Mouse (Mus musculus) gastrocnemius, adult 2 months (tissue): ENCODE results near the gene Nme1. TPM values are rescaled to one million over a fixed set of nuclear protein-coding genes. Genes with fewer than 3 reads are reported as not detected.

Experiments
- DNase-seq: peaks from one replicate; pipeline ENCODE4 v3.0.0; 2022
- H3K27ac ChIP-seq: fragments of 200-600 bp; 2 replicates; pipeline ENCODE4 v1.8.1; 2022; ENCODE audit warnings: mild to moderate bottlenecking
- H3K4me3 ChIP-seq: fragments of 200-600 bp; 2 replicates; pipeline ENCODE4 v1.8.1; 2022; ENCODE audit warnings: mild to moderate bottlenecking, moderate library complexity
- CTCF ChIP-seq: fragments of 200-600 bp; IDR thresholded peaks from 2 replicates; pipeline ENCODE4 v1.8.1; 2022; ENCODE audit warnings: antibody characterized with exemption, mild to moderate bottlenecking, moderate library complexity
- intact Hi-C: fragments of 180-260 bp; cut with DNase I; formaldehyde crosslinking; loops from one replicate; pipeline ENCODE4 v1.15.1; 2025
- total RNA-seq, 2 experiments: library from RNA; stranded (reverse); gene quantifications; 2 replicates each; pipeline ENCODE4 v1.2.3; 2021

The Nme1 gene
- total RNA-seq, 2 experiments from 2014 or later = 13.0 to 22.7 TPM

- DNase-seq = peak; percentile 66
- Histone ChIP-seq H3K27ac (peak overlapping the region; percentile 94), H3K4me3 (peak overlapping the region; percentile 9)
- TF ChIP-seq CTCF = no peak
- intact Hi-C loops = loop anchor here (2.0 kb wide), 1 partner anchor 19 kb away; the partner anchor contains the start of genes Gm20390 and Nme1
These were observed 19.5 kb upstream of the Nme1 start for GRCm38 (mm10) chr11:93987625-93988327.

- intact Hi-C loops = loop anchor here (2.0 kb wide), 1 partner anchor 18 kb away; the partner anchor contains the start of genes Gm20390 and Nme1
- TF ChIP-seq CTCF = no peak
- H3K27ac ChIP-seq = peak overlapping the region; percentile 94
These were observed 18.7 kb upstream of the Nme1 start for GRCm38 (mm10) chr11:93987026-93987425.

GRCm38 (mm10) chr11:93986298-93986697 lies 18.0 kb upstream of the Nme1 start:
- intact Hi-C loops = loop anchor here (2.0 kb wide), 1 partner anchor 17 kb away; the partner anchor contains the start of genes Gm20390 and Nme1
- DNase-seq = no peak
- H3K4me3 ChIP-seq = no peak overlapping the region
- TF ChIP-seq CTCF = no peak
- H3K27ac ChIP-seq = peak overlapping the region; percentile 94

More at GRCm38 (mm10) chr11:93987026-93987425, 18.7 kb upstream of the Nme1 start:
- DNase-seq = peak; percentile 26
- H3K4me3 ChIP-seq = no peak overlapping the region; the same call in 1 of the 2 replicates

GRCm38 (mm10) chr11:93985265-93985664 lies 16.9 kb upstream of the Nme1 start:
- H3K4me3 ChIP-seq = no peak overlapping the region
- no peak for TF ChIP-seq CTCF
- 0 out of 2 replicates have a peak overlapping the region, but pooled peaks have one; percentile 94 for H3K27ac ChIP-seq
- intact Hi-C loops = no loop called here
- DNase-seq = no peak

GRCm38 (mm10) chr11:93984619-93985018 lies 16.3 kb upstream of the Nme1 start:
- H3K27ac ChIP-seq = no peak overlapping the region
- DNase-seq = no peak
- intact Hi-C loops = no loop called here
- TF ChIP-seq CTCF = no peak
- no peak overlapping the region for H3K4me3 ChIP-seq

GRCm38 (mm10) chr11:93979502-93980049 lies 11.3 kb upstream of the Nme1 start:
- Histone ChIP-seq H3K4me3 (no peak overlapping the region), H3K27ac (no peak overlapping the region)
- intact Hi-C loops = no loop called here
- TF ChIP-seq CTCF = no peak
- DNase-seq = no peak

GRCm38 (mm10) chr11:93972951-93973350 lies 4.6 kb upstream of the Nme1 start:
- Histone ChIP-seq H3K4me3 (no peak overlapping the region), H3K27ac (no peak overlapping the region)
- no peak for DNase-seq
- intact Hi-C loops = no loop called here
- no peak for TF ChIP-seq CTCF

GRCm38 (mm10) chr11:93969799-93970198 lies 1.5 kb upstream of the Nme1 start:
- TF ChIP-seq CTCF = no peak
- Histone ChIP-seq H3K27ac (peak overlapping the region; percentile 91), H3K4me3 (no peak overlapping the region)
- DNase-seq = no peak
- intact Hi-C loops = loop anchor here (2.0 to 5.0 kb wide), 2 partner anchors 17 to 103 kb away; no protein-coding TSS in a partner anchor

GRCm38 (mm10) chr11:93969171-93969570 lies 850 bp upstream of the Nme1 start:
- TF ChIP-seq CTCF = no peak
- intact Hi-C loops = loop anchor here (2.0 to 5.0 kb wide), 2 partner anchors 18 to 103 kb away; no protein-coding TSS in a partner anchor
- Histone ChIP-seq H3K4me3 (no peak overlapping the region), H3K27ac (peak overlapping the region; percentile 91)
- DNase-seq = no peak

GRCm38 (mm10) chr11:93968848-93969128 lies 467 bp upstream of the Nme1 start:
- DNase-seq = no peak
- H3K4me3 ChIP-seq = peak overlapping the region; percentile 89
- intact Hi-C loops = loop anchor here (1.0 to 5.0 kb wide), 4 partner anchors 18 to 119 kb away; no protein-coding TSS in a partner anchor
- H3K27ac ChIP-seq = peak overlapping the region; percentile 91
- no peak for TF ChIP-seq CTCF

GRCm38 (mm10) chr11:93967381-93967780 lies 940 bp downstream of the Nme1 start:
- Histone ChIP-seq H3K27ac (peak overlapping the region; percentile 91), H3K4me3 (peak overlapping the region; percentile 89)
- intact Hi-C loops = loop anchor here (5.0 kb wide), 1 partner anchor 105 kb away; no protein-coding TSS in a partner anchor
- DNase-seq = no peak
- no peak for TF ChIP-seq CTCF

GRCm38 (mm10) chr11:93965391-93965790 lies 2.9 kb downstream of the Nme1 start:
- DNase-seq = no peak
- TF ChIP-seq CTCF = no peak
- H3K4me3 ChIP-seq = no peak overlapping the region
- intact Hi-C loops = loop anchor here (5.0 kb wide), 1 partner anchor 107 kb away; no protein-coding TSS in a partner anchor
- H3K27ac ChIP-seq = no peak overlapping the region

GRCm38 (mm10) chr11:93963013-93963412 lies 5.3 kb downstream of the Nme1 start:
- Histone ChIP-seq H3K27ac (no peak overlapping the region), H3K4me3 (no peak overlapping the region)
- intact Hi-C loops = no loop called here
- TF ChIP-seq CTCF = no peak
- DNase-seq = no peak
